Mouse (Mus musculus): ENCODE data around the gene Adgrl4.

Gene Adgrl4

DNA sequence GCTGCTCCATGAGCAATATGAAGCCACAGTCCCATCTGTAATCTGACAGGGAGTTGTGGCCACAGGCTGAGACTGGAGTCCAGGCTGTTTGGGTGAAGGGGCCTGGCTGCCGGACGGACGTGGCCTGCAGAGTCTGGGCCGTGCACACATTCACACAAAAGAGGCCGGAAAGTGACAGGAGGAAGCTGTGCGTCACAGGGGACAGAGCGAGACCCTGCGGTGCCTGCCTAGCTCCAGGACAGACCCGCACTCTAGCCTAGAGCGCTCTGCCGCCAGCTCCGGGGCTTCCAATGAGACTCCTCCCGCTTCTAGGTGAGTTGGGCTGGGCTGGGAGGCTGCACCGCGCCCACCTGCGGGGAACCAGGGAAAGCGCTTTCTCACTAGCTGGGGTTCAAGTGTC, at the start of gene Adgrl4:
Gene Adgrl4, plus strand, starts transcription at position 195 of the 400 bp plus-strand sequence.
- DNase-seq = peak; percentile 56

DNA sequence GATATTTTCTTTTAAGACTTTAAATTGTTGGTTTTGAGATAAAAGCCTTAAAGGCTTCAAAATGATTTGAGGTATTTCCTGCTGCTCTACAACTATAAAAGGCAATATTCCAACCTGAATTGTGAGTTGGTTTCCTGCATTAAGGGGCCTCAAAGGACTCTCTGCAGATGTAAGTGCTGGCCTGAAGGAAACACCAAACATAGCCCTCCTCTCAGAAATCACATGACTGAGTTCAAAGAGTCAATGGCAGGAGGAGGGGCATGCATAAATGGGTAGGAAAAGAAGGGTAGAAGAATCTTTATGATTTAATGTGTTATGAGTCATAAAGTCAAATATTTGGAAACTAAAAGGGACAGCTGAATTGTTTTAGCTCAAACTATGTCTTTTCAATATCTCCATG, 46.8 kb upstream of the Adgrl4 start:
- DNase-seq = no peak

DNA sequence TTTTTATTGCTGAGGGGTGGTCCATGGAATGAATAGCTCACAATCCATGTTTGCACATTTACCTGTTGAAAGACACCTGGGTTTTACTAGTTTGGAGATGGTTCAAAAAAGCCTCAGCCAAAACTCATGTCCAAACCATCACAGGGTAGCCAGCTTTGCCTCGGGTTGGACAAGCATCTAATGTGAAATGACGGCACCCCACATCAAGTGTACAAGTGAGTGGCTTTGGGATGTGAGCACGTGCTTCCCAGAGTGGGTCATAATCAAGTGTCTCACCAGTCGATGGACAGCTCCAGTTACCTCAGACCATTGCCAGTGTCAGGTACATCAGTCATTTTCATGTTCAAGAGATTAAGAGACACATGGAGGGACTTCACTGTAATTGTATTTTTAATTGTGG, 44.8 kb upstream of the Adgrl4 start:
- DNase-seq = no peak

DNA sequence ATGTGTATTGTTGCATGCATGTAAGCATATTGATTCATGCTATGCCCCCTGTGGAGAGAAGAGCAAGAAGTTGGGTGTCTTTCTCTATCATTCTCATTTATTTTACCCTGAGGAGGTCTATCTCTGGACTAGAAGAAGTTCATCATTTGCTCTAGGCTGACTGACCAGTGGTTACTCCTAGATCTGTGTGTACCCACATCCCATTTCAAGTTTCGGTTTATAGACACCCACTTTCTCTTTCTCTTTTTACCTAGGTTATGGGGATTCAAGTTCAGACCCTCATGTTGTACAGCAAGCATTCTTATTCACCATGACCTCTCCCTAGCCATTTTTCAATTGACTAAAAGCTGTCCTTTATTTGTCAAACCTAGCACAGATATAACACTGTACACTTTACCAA, 44.4 kb upstream of the Adgrl4 start:
- DNase-seq = no peak

DNA sequence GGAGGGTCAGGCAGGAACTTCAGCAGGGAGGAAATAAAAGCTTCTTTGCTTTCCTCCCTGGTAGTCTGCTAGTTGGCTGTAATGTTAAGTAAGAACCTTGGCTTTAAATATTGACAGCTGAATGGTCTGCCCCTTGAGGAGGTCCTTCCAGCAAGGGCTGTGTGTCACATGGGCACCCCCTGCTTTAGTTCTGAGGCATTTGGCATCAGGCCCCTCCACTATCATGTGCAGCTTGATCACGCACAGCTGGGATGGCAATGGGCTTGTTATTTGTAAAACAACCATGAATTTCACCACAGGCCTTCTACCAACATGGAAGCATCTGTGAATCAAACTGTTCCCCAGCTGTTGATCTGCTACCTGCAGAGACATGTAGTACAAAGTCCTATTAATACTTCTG, 38.4 kb upstream of the Adgrl4 start:
- no peak for DNase-seq

DNA sequence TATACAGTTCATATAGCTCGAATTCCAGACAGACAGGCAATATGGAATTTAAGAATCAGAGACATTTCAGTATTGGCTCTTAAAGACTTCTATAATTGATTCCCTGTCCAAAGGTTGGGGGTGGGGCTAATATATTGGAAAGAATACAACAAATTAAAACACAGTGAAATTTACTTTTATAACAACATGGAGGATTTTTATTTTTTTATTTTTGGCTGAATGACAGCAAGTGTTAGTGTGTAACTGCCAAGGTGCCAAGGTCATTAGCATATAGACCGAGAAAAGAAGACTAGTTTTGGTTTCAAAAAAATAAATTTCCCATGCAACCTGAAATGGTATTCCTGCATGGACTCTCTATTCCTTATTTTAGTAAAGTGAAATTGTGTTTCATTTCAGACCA, 26.7 kb upstream of the Adgrl4 start:
- DNase-seq = no peak

DNA sequence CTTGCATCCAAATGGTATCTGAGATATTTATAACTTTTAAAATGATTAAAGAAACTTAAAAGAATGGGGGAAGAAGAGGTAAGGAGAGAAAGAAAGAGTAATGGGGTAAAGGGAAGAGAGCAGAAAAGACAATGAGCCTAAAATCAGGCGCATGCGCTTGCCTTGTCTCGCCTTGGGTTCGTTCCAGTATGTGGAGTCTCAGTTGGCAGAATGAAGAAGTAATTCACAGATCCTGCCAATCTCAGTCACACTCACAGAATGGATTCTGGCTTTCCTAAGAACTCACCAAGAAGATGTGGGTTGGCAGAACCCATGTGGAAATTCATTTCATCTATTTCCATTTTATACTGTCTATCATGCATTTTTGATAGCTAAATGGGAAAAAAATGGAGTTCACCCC, 26.2 kb upstream of the Adgrl4 start:
- no peak for DNase-seq

DNA sequence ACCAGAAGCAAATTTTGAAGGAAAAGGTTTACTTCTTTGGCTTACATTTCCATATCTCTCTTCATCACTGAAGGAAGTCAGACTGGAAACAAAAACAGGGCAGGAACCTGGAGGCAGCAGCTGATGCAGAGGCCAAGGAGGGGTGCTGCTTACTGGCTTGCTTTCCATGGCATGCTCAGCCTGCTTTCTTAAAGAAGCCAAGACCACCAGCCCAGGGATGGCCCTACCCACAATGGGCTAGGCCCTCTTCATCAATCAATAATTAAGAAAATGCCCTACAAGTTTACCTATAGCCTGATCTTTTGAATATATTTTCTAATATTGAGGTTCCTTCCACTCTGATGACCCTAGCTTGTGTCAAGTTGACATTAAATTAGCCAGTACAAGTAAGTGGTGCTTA, 20.8 kb upstream of the Adgrl4 start:
- DNase-seq = no peak

DNA sequence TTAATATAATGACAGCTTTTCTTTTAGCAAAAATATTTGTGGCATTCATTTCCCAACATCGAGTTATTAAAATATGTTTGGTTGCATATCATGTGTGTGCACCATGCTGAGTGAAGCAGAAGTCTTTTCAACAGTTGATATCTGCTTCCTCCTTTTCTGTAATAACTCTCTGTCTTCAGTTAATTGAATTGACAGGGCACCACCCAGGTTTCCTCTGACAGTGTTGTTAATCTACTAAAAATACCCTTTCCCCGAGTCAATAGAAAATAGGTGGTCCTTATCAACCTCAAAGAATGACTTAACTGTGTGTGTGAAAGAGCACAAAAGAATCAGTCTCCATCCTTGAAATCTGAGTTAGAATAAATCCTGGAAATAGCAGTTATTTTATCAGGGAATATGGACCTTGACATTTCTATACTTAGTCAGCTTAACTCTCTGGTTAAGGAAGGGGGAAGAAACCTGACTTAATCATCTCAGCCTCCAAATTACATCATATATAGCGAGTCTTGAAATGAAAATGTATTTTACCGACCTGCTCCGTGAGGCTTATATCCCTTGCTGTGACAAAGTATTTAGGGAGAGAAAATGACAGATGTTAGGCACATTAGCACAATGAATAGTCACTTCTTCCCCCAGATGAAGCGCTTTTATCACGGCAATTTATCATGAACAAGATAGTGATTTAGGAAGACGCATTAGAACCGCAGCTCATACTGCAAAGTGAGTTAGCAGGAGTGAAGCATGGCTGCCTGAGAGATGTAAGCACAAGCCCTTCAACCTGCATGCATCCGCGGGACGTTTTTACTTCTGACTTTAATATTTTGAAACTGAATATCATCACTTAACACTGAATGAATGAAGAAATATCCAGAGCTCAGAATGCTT, 19.8 kb upstream of the Adgrl4 start:
- no peak for DNase-seq

DNA sequence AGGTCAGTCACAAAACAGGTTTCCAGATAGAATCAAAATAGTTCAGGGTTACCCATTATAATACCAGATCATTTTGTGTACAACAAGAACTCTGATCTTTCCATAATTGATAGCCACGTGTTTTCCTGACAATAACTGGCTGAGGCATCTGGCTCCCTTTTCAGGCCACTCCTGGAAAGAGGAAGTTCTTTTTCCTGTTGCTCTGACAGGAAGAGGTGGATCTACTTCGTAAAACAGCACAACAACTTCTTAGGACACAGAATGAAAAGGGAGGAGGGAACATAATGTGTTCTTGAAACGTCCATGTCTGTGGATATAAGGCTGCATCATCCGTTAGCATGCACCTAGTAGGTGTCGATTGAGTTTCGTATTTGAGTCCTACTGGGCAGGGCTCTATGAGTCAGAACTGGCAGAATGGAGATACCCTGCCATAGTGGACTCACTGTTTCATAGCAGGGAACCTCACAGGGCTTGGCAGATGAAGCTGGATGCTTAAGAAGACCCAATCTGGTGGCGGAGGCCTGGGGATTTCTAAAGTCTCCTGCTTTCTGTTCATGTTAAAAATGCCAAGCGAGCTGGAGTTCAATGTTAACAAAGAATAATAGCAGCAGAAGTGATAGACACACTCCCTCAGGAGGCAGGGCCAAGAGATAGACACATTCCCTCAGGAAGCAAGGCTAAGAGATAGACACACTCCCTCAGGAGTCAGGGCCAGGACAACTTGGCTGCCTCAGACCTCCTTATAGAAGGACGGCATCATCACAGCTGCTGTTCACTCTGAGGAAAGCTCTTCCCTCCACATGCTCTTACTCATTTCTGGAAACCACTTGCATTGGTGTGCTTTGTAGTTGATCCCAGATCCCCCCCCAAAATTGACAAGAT, 13.1 kb upstream of the Adgrl4 start:
- peak; percentile 26 for DNase-seq

DNA sequence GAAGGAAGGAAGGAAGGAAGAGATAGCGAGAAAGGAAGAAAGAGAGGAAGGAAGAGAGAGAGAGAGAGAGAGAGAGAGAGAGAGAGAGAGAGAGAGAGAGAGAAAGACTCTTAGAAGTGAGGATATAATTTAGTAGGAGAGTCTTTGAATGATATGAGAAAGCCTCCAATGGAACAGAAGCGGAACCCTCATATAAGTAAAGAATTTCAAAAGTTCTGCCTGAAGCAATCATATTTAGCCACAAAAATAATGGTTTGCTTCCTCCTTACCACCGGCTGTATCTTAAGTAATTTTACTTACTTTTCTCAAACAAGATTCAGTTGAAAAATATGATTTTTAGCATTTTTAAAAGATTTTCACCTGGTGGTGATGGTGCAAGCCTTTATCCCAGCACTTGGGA, 7.6 kb upstream of the Adgrl4 start:
- DNase-seq = no peak

DNA sequence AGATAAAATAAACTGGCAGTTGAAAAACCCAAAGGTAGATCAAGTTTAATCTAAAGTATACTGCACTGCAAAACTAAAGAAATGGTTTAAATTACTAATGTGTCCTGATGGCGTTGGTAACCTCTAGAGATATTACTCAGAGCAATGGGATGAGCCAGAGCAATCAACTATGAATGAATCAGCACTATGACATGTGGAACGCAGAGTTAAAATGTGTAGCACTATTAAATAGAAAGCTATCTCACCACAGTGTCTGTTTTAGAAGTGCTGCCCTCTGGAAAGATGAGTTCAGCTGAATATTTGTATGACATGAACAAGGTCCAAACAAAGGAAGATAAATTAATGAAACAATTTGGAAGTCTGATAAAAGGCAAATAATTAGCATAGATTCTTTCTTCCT, 6.2 kb upstream of the Adgrl4 start:
- no peak for DNase-seq

DNA sequence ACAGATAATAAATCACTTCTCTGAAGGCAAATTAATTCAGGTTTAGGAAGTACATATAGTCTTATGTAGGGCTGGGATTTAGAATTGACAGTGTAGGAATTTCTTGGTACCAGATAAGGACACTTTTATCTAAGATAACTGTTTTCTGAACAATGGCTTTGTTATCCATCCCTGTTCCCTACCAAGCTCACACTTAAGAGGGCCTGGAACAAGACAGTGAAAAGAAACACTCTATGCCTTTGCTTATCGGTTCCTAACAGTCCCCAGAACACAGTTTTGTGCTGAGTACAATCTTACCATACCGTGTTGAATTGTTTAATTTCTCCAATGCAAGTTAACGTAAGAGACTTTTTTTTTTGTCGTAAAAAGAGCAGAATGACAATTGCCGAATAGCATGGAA, 677 bp downstream of the Adgrl4 start:
- DNase-seq = no peak

DNA sequence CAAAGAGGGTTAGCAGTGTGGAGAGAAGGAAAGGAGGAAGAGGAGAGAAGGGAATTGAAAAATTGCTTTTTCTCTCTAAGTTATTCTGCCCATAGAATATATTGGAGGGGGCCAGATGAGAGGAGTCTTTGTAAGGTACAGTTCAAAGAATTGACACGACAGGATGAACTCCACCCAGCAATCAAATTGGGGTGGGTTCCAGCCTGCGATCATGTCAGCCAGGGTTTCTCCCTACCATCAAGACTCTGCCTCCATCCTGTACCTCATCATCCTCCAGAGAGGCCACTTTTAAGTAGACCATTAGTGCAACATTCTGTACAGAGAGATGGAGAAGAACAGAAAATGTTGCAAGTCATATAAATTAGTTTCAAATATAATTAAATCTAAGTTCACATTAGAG, 2.3 kb downstream of the Adgrl4 start:
- DNase-seq = no peak

DNA sequence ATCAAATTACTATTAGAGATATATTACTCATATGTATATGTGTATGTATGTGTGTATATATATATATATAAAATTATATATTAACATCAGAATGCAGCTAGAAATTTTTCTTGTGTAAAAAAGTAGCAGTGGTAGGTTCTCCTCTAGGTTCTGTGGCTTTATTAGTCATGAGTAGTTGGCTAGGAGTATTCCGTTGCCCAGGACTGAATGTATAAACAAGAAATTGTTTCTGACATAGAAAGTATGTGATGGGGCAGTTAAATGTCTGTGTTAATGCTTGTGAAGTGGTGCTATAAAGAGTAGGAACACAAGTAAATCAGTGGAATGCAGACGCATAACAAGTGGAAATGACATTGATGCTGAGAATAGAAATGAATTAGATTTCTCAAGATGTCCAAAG, 4.3 kb downstream of the Adgrl4 start:
- DNase-seq = no peak

DNA sequence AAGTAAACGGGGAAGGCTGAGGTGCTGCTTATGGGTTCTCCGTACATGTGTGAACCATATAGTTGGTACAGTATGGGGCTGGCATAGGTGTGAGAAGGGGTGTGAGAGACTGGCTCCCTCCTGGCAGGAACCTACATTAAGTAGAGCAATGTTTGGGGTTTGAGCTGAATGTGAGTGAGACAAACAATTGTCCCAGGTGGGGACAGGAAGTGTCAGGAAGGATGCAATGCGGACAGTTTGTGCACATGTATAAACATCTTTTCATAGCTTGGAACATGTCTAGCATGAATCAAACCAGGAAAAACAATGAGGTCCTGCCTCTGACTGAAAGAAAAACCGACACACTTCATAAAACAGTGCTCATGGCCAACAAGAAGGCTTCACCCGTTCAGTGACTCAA, 5.8 kb downstream of the Adgrl4 start:
- DNase-seq = peak; percentile 11

DNA sequence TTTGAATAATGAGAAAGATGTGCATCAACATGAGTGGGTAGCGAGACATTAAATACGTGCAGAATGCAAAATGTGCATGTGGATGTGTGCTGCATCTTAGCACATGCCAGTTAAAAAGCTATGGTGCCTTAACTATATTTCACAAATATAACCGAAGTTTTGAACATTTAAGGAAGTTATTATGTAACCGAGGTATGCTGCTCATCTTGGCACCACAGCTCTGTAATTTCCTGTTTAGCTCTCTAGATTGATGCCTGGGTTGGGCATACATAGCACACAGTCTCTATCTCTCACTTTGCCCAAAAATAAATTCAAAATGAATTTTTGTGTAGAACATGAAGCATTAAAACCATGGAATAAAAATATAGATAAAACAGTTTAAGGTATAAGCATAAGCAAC, 6.6 kb downstream of the Adgrl4 start:
- no peak for DNase-seq

DNA sequence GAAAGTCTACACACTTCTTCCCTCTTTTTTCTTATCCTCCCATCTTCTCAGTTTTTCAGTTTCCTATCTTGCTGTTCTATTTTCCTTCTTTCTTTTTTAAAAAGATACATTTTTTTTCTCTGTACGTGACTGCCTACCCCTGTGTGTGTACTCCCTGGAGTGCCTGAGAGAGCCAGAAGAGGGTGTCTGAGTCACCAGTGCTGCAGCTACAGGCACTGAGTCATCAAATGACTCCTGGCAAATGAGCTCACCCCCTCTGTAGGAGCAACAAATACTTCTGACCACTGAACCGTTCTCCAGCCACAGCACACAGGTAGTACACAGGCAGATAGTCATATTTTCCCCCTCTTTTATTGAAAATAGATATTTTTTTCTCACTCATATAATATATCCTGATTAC, 8.2 kb downstream of the Adgrl4 start:
- DNase-seq = no peak

DNA sequence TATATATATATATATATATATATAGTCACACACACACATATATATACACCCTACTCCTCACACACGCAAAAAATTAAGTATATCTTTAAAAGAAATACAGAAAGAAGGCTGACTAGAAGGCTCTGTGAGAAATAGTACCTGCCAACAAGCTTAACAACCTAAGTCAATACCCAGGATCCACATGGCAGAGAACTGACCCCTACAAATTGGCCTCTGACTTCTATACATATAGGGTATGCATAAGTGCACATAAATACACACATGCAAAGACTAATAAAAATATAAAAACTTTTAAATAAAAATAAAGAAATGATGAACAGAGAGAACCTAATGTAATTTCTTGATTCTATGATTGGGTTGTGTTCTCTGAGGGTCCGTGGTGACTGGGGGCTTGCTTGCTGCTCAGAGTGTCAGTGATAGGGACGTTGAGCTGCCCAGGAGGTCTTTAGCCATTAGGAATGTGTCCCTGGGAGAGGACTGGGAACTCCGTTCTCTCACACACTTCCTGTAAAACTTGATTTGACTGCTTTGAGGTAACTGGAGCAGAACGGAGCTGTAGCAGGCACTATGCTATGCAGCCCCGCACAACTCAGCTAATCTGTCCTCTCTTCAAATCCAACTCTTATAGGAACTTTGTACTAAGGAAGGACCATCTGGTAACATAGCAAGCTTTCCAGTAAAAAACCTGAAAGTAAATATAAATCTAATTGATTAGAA, 17.5 kb downstream of the Adgrl4 start:
- no peak for DNase-seq

DNA sequence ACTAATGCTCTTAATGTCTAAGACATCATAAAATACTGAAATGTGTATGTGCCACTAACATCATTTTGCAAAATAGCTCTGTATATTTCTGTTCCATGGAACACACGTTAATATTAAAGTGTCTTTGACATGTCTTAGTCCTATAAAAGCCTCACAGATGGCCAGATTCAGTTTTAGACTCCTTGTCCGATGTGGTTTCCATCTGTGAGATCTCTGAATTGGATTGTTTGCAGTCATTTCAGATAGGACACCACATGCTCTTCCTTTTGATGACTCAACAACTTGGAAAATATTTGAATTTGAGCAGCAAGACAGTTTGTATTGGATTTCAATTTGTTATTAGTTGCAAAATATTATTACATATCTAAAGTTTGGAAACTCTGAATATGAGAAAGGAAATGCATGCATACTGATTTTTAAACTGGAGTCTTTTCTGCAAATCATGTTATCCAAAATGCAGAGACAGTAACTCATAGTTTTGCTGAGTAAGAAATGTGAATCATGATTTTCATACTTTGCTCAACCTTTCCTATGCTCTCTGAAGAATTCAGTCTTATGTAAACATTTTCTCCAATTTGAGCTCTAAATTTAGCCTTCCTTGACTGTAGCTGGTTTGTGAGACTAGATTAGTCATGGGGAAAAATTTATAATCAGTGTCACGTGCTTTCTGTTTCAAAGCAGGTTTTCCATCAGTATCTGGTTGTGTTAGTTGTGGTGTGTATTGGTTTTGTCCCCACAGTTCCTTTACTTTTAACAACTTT, 21.9 kb downstream of the Adgrl4 start:
- no peak for DNase-seq

DNA sequence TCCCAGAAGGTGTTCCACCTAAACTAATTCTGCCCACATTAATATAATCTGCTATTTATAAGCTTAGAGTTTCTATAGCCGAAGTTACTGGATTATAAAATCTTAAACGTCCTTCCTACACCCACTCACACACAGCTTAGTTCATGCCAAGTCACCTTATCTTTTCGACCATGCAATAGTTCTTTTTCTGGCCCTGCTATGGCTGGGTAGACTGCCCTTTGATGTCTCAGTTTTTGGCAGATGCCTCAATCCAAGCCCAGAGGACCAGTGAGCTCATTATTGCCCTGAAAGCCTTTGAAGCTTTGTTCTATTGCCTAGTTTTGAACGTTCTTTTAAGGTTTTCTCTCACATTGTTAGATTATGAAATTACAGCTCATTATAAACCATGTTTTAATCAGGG, 27.5 kb downstream of the Adgrl4 start:
- DNase-seq = no peak

DNA sequence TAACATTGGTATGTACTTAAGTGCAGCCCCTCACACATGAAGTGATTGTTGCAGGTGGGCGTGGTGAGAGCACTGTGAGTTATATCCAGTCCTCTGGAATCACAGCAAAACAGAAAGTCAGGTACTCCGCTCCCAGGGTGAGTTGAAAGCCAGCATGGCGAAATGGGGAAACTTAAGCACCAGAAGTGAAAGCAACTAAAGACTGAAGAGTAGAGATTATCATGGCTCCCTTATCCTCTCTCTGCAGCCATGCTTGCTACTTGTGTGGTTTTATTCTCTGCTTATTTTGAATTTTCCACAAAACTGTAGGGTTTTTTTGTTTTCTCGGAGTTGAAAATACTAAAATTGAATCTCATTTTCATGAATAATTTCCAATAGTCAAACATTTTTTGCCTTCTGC, 51.2 kb downstream of the Adgrl4 start:
- no peak for DNase-seq

DNA sequence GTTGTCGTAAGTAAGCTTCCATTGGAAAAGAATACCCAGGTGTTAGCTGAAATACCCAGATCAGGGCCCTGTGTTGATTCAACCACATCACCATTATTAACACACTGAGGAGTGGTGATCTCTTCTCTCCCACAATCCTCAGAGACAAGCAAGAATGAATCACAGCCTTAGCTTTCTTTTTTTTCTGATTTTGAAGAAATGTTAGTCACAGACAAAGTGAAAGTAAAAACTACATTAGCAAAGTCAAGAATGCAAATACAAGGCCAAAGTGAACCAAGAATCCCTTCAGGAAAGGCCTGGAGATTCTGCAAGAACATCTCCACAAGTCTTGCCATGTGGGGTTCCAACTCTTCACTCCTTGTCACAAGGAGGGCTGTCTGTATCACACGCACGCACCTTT, 67.9 kb downstream of the Adgrl4 start:
- no peak for DNase-seq

Measured in kidney, adult 11 months (tissue).